Mouse (Mus musculus) CH12.LX (cell line): ENCODE data around the gene Recql5. TPM values are rescaled to one million over a fixed set of nuclear protein-coding genes. Genes with fewer than 3 reads are reported as not detected.

Experiments used
- DNase-seq: peaks from one replicate; pipeline ENCODE4 v3.0.0-alpha.2; 2013; ENCODE audit errors: extremely low read depth
- H3K27ac ChIP-seq: 2 replicates; pipeline ENCODE4 v1.5.1; 2012; ENCODE audit warnings: low read depth, mild to moderate bottlenecking, control low read depth, moderate library complexity; ENCODE audit not compliant: insufficient read depth
- H3K27me3 ChIP-seq: replicated peaks from 2 replicates; pipeline ENCODE3; 2012; ENCODE audit warnings: inconsistent platforms
- H3K36me3 ChIP-seq, 2 experiments: replicated peaks in 1 of 2; 2 replicates each; pipeline versions ENCODE3 to v1.6.1; 2012; ENCODE audit warnings: inconsistent platforms in 1 of 2, low read length in 1 of 2, mild to moderate bottlenecking in 1 of 2, mixed read lengths in 1 of 2, moderate library complexity in 1 of 2; ENCODE audit not compliant: control insufficient read depth in 1 of 2, insufficient read depth in 1 of 2
- H3K4me1 ChIP-seq, 2 experiments: 2 replicates each; pipeline ENCODE4 v1.6.1; 2012; ENCODE audit warnings: inconsistent platforms in 1 of 2, moderate library complexity in 1 of 2; ENCODE audit not compliant: insufficient read depth in 2 of 2, control insufficient read depth in 1 of 2
- H3K4me2 ChIP-seq: 2 replicates; pipeline ENCODE4 v1.6.1; 2012; ENCODE audit warnings: low read depth, mild to moderate bottlenecking, control low read depth; ENCODE audit not compliant: poor library complexity, insufficient read depth, severe bottlenecking
- H3K4me3 ChIP-seq, 3 experiments: fragments of 150-350 bp in 1 of 3; sonication (generic) in 1 of 3; replicated peaks in 1 of 3; 2 replicates each; pipeline versions ENCODE3 to v1.5.1; 2011 to 2012; ENCODE audit warnings: low read depth in 2 of 3, low read length in 2 of 3, mild to moderate bottlenecking in 2 of 3, moderate library complexity in 2 of 3, control low read depth in 1 of 3, improper control_type of control experiment in 1 of 3, inconsistent platforms in 1 of 3, mixed read lengths in 1 of 3; ENCODE audit not compliant: poor library complexity in 1 of 3
- H3K79me2 ChIP-seq: replicated peaks from 2 replicates; pipeline ENCODE4 v1.6.1; 2012; ENCODE audit warnings: mild to moderate bottlenecking, moderate library complexity; ENCODE audit not compliant: control insufficient read depth, poor library complexity, insufficient read depth, severe bottlenecking; ENCODE audit errors: extremely low read depth
- H3K9ac ChIP-seq: 2 replicates; pipeline ENCODE4 v1.6.1; 2012; ENCODE audit warnings: low read depth, mild to moderate bottlenecking, control low read depth, moderate library complexity; ENCODE audit not compliant: insufficient read depth
- H3K9me3 ChIP-seq: replicated peaks from 2 replicates; pipeline ENCODE3; 2012; ENCODE audit warnings: low read length, inconsistent platforms, mixed read lengths
- BHLHE40 ChIP-seq: IDR thresholded peaks from 2 replicates; pipeline ENCODE4 v1.6.1; 2011; ENCODE audit warnings: mild to moderate bottlenecking, low read depth, low read length, improper control_type of control experiment
- CHD1 ChIP-seq: IDR thresholded peaks from 2 replicates; pipeline ENCODE4 v1.6.1; 2012; ENCODE audit warnings: low read depth, low read length, improper control_type of control experiment, inconsistent platforms
- CHD2 ChIP-seq: IDR thresholded peaks from 2 replicates; pipeline ENCODE4 v1.6.1; 2011; ENCODE audit warnings: low read length, improper control_type of control experiment
- E2F4 ChIP-seq: IDR thresholded peaks from 2 replicates; pipeline ENCODE4 v1.6.1; 2011; ENCODE audit warnings: low read depth, low read length, improper control_type of control experiment; ENCODE audit not compliant: insufficient replicate concordance
- ELF1 ChIP-seq: IDR thresholded peaks from 2 replicates; pipeline ENCODE4 v1.6.1; 2014; ENCODE audit warnings: low read depth, mild to moderate bottlenecking, inconsistent platforms, low read length, improper control_type of control experiment
- EP300 ChIP-seq: IDR thresholded peaks from 2 replicates; pipeline ENCODE4 v1.6.1; 2011; ENCODE audit warnings: low read length, improper control_type of control experiment
- ETS1 ChIP-seq: conservative IDR thresholded peaks from 2 replicates; pipeline ENCODE4 v1.6.1; 2012; ENCODE audit warnings: low read depth, mild to moderate bottlenecking, inconsistent platforms, low read length, improper control_type of control experiment, moderate library complexity
- HCFC1 ChIP-seq: IDR thresholded peaks from 2 replicates; pipeline ENCODE4 v1.6.1; 2012; ENCODE audit warnings: low read depth, mild to moderate bottlenecking, inconsistent platforms, low read length, improper control_type of control experiment
- IRF4 ChIP-seq: IDR thresholded peaks from 2 replicates; pipeline ENCODE4 v1.6.1; 2014; ENCODE audit warnings: low read depth, mild to moderate bottlenecking, inconsistent platforms, low read length, improper control_type of control experiment
- JUN ChIP-seq: IDR thresholded peaks from 2 replicates; pipeline ENCODE4 v1.6.1; 2011; ENCODE audit warnings: low read depth, mild to moderate bottlenecking, low read length, improper control_type of control experiment, moderate library complexity; ENCODE audit not compliant: insufficient read depth
- JUND ChIP-seq: conservative IDR thresholded peaks from 2 replicates; pipeline ENCODE4 v1.6.1; 2011; ENCODE audit warnings: low read depth, low read length, improper control_type of control experiment
- KAT2A ChIP-seq: IDR thresholded peaks from 2 replicates; pipeline ENCODE4 v1.6.1; 2012; ENCODE audit warnings: low read length, improper control_type of control experiment, inconsistent platforms; ENCODE audit not compliant: insufficient replicate concordance
- MAFK ChIP-seq: IDR thresholded peaks from 2 replicates; pipeline ENCODE4 v1.6.1; 2011; ENCODE audit warnings: low read length, improper control_type of control experiment; ENCODE audit not compliant: insufficient replicate concordance
- MAX ChIP-seq: IDR thresholded peaks from 2 replicates; pipeline ENCODE4 v1.6.1; 2011; ENCODE audit warnings: low read length, improper control_type of control experiment
- MAZ ChIP-seq: IDR thresholded peaks from 2 replicates; pipeline ENCODE4 v1.6.1; 2012; ENCODE audit warnings: low read depth, mild to moderate bottlenecking, inconsistent platforms, low read length, improper control_type of control experiment, moderate library complexity
- MEF2A ChIP-seq: IDR thresholded peaks from 2 replicates; pipeline ENCODE4 v1.6.1; 2014; ENCODE audit warnings: low read depth, mild to moderate bottlenecking, inconsistent platforms, low read length, improper control_type of control experiment, borderline replicate concordance
- MXI1 ChIP-seq: IDR thresholded peaks from 2 replicates; pipeline ENCODE4 v1.6.1; 2011; ENCODE audit warnings: mild to moderate bottlenecking, low read depth, low read length, improper control_type of control experiment
- MYC ChIP-seq: IDR thresholded peaks from 2 replicates; pipeline ENCODE4 v1.6.1; 2011; ENCODE audit warnings: low read depth, mild to moderate bottlenecking, improper control_type of control experiment, low read length
- NELFE ChIP-seq: IDR thresholded peaks from 2 replicates; pipeline ENCODE4 v1.6.1; 2011; ENCODE audit warnings: low read depth, low read length, improper control_type of control experiment
- NRF1 ChIP-seq: IDR thresholded peaks from 2 replicates; pipeline ENCODE4 v1.6.1; 2014; ENCODE audit warnings: low read depth, mild to moderate bottlenecking, inconsistent platforms, low read length, improper control_type of control experiment, moderate library complexity
- PAX5 ChIP-seq: IDR thresholded peaks from 2 replicates; pipeline ENCODE4 v1.6.1; 2012; ENCODE audit warnings: low read length, inconsistent platforms, mixed read lengths
- POLR2A ChIP-seq: IDR thresholded peaks from 2 replicates; pipeline ENCODE4 v1.6.1; 2011; ENCODE audit warnings: low read depth, mild to moderate bottlenecking, improper control_type of control experiment, low read length
- POLR2AphosphoS2 ChIP-seq: IDR thresholded peaks from 2 replicates; pipeline ENCODE4 v1.6.1; 2011; ENCODE audit warnings: low read depth, low read length, improper control_type of control experiment
- RAD21 ChIP-seq: IDR thresholded peaks from 2 replicates; pipeline ENCODE4 v1.6.1; 2011; ENCODE audit warnings: low read depth, mild to moderate bottlenecking, low read length, improper control_type of control experiment, moderate library complexity
- RCOR1 ChIP-seq: conservative IDR thresholded peaks from 2 replicates; pipeline ENCODE4 v1.6.1; 2012; ENCODE audit warnings: low read depth, mild to moderate bottlenecking, inconsistent platforms, low read length, improper control_type of control experiment
- SIN3A ChIP-seq: IDR thresholded peaks from 2 replicates; pipeline ENCODE4 v1.6.1; 2012; ENCODE audit warnings: low read length, improper control_type of control experiment, inconsistent platforms
- SMC3 ChIP-seq: IDR thresholded peaks from 2 replicates; pipeline ENCODE4 v1.6.1; 2011; ENCODE audit warnings: low read depth, low read length, improper control_type of control experiment
- TBP ChIP-seq: conservative IDR thresholded peaks from 2 replicates; pipeline ENCODE4 v1.6.1; 2011; ENCODE audit warnings: low read depth, low read length, improper control_type of control experiment
- TCF12 ChIP-seq: IDR thresholded peaks from 2 replicates; pipeline ENCODE4 v1.6.1; 2014; ENCODE audit warnings: low read depth, mild to moderate bottlenecking, inconsistent platforms, low read length, improper control_type of control experiment
- UBTF ChIP-seq: IDR thresholded peaks from 2 replicates; pipeline ENCODE4 v1.6.1; 2012; ENCODE audit warnings: low read depth, mild to moderate bottlenecking, inconsistent platforms, low read length, improper control_type of control experiment, moderate library complexity
- USF1 ChIP-seq: IDR thresholded peaks from 2 replicates; pipeline ENCODE4 v1.6.1; 2014; ENCODE audit warnings: low read depth, mild to moderate bottlenecking, inconsistent platforms, low read length, improper control_type of control experiment
- ZNF384 ChIP-seq: IDR thresholded peaks from 2 replicates; pipeline ENCODE4 v1.6.1; 2012; ENCODE audit warnings: low read depth, low read length, improper control_type of control experiment, inconsistent platforms
- dilution Hi-C: fragments of 300-500 bp; cut with MboI; formaldehyde crosslinking; loops from 2 replicates; pipeline ENCODE4 v1.14.3; 2020; ENCODE audit warnings: low sequenced_read_pairs; ENCODE audit not compliant: extremely low pct_unique_long_range_greater_than_20kb, extremely low pct_ligation_motif_present
- in situ Hi-C: fragments of 300-500 bp; cut with MboI; formaldehyde crosslinking; loops from 3 replicates; pipeline ENCODE4 v1.14.3; 2019; ENCODE audit warnings: low sequenced_read_pairs, low pct_ligation_motif_present, low pct_unique_long_range_greater_than_20kb, mixed read lengths
- polyA plus RNA-seq: library from polyadenylated mRNA; unstranded; fragments of >175 nt; gene quantifications from 2 replicates; pipeline ENCODE4 v1.2.1, GENCODE M21; 2012; ENCODE audit warnings: low read depth; ENCODE audit not compliant: insufficient read length
- total RNA-seq, 2 experiments: library from RNA; depleted of rRNA; stranded (reverse); fragments of 300-350 nt in 1 of 2; fragments of >200 nt in 1 of 2; gene quantifications; 2 replicates each; pipeline ENCODE4 v1.2.3; 2012 to 2014

Recql5 gene
- total and polyA plus RNA-seq, 3 experiments: 21.8 to 43.3 (median 31.0) TPM

GRCm38 (mm10) chr11:115931235-115931634 lies 2.0 kb downstream of the Recql5 start (continued):
- TF ChIP-seq NRF1 (no peak), MYC (peak; percentile 76), KAT2A (no peak), EP300 (peak; percentile 85), BHLHE40 (peak; percentile 100), MXI1 (peak; percentile 58; the same call in 1 of the 2 replicates)

GRCm38 (mm10) chr11:115929818-115930217 lies 3.5 kb downstream of the Recql5 start:
- peak overlapping the region; percentile 84 for H3K27ac ChIP-seq
- H3K9ac ChIP-seq: no peak overlapping the region; the same call in 1 of the 2 replicates
- H3K27me3 ChIP-seq: no peaks in the 10 kb centered on the region
- dilution Hi-C loops (no loop called here), in situ Hi-C loops (loop anchor here (5.0 kb wide), 1 partner anchor 77 kb away; no protein-coding TSS in a partner anchor)
- peaks cover 25 to 35% of the 10 kb centered on the region in 2 experiments for H3K36me3 ChIP-seq
- H3K4me2 ChIP-seq: peak overlapping the region; percentile 92
- DNase-seq: peak; percentile 90
- no peaks in the 10 kb centered on the region for H3K9me3 ChIP-seq
- TF ChIP-seq CHD2: peak; percentile 93
- peak; percentile 98 for TF ChIP-seq ETS1
- TF ChIP-seq KAT2A: 0 out of 2 replicates have a peak, but pooled peaks have one; percentile 55
- TF ChIP-seq MAX: peak; percentile 91
- peak; percentile 68; the same call in 1 of the 2 replicates for TF ChIP-seq ELF1
- TF ChIP-seq TBP: peak; percentile 83
- TF ChIP-seq POLR2A: peak; percentile 39; the same call in 1 of the 2 replicates
- peak; percentile 74; the same call in 1 of the 2 replicates for TF ChIP-seq CHD1
- peak; percentile 75 for TF ChIP-seq HCFC1
- TF ChIP-seq E2F4: no peak
- TF ChIP-seq NELFE: peak; percentile 50; the same call in 1 of the 2 replicates
- TF ChIP-seq EP300: peak; percentile 100
- TF ChIP-seq MYC: peak; percentile 98
- peak; percentile 99 for TF ChIP-seq BHLHE40
- TF ChIP-seq RAD21: no peak
- TF ChIP-seq UBTF: no peak
- TF ChIP-seq ZNF384: peak; percentile 65
- peak; percentile 100 for TF ChIP-seq IRF4
- peak; percentile 100 for TF ChIP-seq MAZ
- TF ChIP-seq JUN: peak; percentile 85
- no peak for TF ChIP-seq NRF1
- no peak for TF ChIP-seq PAX5
- TF ChIP-seq USF1: no peak
- TF ChIP-seq MAFK: peak; percentile 86
- TF ChIP-seq JUND: peak; percentile 99
- TF ChIP-seq MEF2A: peak; percentile 98
- TF ChIP-seq POLR2AphosphoS2: peak; percentile 75; the same call in 1 of the 2 replicates
- peak; percentile 96 for TF ChIP-seq MXI1
- peak; percentile 97 for TF ChIP-seq TCF12
- TF ChIP-seq RCOR1: peak; percentile 100
- TF ChIP-seq SMC3: no peak; the same call in 1 of the 2 replicates
- peak; percentile 99 for TF ChIP-seq SIN3A
- peaks cover 30 to 74% of the 10 kb centered on the region in 2 experiments for H3K4me1 ChIP-seq
- H3K79me2 ChIP-seq: peaks cover 25% of the 10 kb centered on the region
- H3K4me3 ChIP-seq: no peak overlapping the region
